Mouse (Mus musculus) lung, adult 10 weeks (tissue): ENCODE data around the gene Tfpi2. TPM values are rescaled to one million over a fixed set of nuclear protein-coding genes. Genes with fewer than 3 reads are reported as not detected.

Experiments
- polyA plus RNA-seq: library from polyadenylated mRNA; stranded (reverse); fragments of 350-450 nt; fragmentation: Illumina TruSeq; extraction: RNeasy Lipid Tissue Mini Kit (QIAGEN cat#74804); gene quantifications from one replicate; pipeline ENCODE4 v1.2.3, GENCODE M21; 2014; ENCODE audit warnings: low read depth, low replicate concordance; ENCODE audit not compliant: insufficient read depth

Tfpi2 gene
- polyA plus RNA-seq = 1.7 TPM

DNA sequence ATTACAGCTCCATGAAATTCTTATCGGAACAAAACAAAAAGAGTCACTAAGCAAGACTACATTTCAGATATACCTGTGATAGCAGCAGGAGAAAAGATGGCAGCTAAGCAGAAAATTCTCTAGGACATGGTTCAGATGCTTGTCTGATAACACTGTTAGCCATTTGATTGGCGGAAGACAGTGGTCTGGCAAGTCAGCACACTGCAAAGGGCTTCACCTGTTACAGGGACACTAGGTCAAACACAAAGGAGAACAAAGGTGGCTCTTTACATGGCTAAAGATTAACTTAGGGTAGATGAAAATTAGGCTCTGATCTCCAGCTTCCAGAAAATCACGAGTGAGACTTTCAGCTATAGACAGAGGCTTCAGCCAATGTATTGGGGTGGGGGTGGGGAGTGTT, at the start of gene Tfpi2:
Gene Tfpi2, minus strand, starts transcription at position 170 of the 400 bp plus-strand sequence.

DNA sequence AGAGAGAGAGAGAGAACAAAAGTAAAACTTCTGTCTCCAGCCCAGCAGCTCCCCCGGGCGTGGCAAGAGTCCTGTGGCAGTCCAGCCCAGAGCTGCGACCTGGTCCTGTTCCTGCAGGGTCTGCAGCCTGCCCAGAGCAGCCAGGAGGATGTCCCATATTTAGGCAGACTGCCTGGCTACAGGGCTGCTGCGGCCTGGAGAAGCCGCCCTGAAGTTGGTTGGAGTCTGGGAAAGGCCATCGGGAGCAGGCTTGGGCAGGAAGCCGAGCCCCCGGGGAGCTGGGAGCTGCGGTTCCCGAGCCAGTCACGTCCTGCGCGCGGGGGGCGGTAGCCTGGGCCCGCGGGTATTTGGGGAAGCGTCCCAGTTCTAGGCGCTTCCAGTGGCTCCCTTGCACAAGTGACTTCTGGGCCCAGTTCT, 15.2 kb upstream of the Tfpi2 start, which contains the start of gene Gng11:
Gene Gng11, plus strand, starts transcription at position 15 of the 417 bp plus-strand sequence.

DNA sequence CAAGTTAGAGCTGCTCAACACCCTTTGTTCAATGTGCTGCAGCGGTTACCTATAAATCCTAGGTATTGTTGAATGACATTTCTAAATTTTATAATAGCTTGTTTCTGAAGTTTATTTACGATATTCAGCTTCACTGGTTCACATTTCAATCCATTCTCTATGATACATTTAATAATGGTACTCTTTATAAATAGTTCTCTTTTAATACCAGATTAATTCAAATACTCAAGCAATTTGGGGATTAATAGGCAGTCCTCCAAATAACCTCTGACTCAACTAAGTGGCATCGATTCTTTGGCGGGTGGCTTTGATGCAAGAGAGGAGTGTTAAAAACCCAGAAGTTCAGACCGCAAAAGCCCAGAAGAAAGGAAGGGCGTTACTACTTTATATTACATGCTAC, 4.8 kb upstream of the Tfpi2 start, which contains the start of gene Gngt1:
Gene Gngt1, plus strand, starts transcription at position 301 of the 400 bp plus-strand sequence.

Other genes with a start within 250 kb of the Tfpi2 start
- 0.10 TPM for gene Calcr, start 224.2 kb downstream of the Tfpi2 start, polyA plus RNA-seq
- not detected for gene Gngt1, start 4.9 kb upstream of the Tfpi2 start, polyA plus RNA-seq
- 211 TPM for gene Gng11, start 15.0 kb upstream of the Tfpi2 start, polyA plus RNA-seq
- gene Bet1, start 98.1 kb upstream of the Tfpi2 start, polyA plus RNA-seq = 45.1 TPM